Mouse (Mus musculus) retina, postnatal 1 day (tissue): ENCODE results near the gene Szt2.

Experiments used
- DNase-seq: peaks from one replicate; pipeline ENCODE4 v3.0.0-alpha.2; 2012

The Szt2 gene

GRCm38 (mm10) chr4:118410871-118411270 lies 1.8 kb upstream of the Szt2 start:
- DNase-seq: no peak

GRCm38 (mm10) chr4:118402701-118403100 lies 6.4 kb downstream of the Szt2 start:
- no peak for DNase-seq

GRCm38 (mm10) chr4:118401918-118402317 lies 7.2 kb downstream of the Szt2 start:
- DNase-seq: no peak

DNA sequence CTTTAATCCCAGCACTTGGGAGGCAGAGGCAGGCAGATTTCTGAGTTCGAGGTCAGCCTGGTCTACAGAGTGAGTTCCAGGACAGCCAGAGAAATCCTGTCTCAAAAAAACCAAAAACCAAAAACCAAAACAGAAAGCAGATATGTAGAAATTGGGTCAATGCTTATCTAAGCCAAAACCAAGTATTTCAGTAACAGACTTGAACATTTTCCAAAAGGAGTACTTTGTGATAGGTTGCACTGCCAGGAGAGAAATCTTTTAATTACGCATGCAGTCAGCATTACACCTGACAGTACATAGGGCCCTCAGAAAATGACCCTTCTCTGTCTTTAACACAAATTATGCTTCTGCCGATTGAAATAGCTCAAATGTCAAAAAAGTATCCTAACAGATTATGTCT lies 7.7 kb downstream of the Szt2 start:
- no peak for DNase-seq

DNA sequence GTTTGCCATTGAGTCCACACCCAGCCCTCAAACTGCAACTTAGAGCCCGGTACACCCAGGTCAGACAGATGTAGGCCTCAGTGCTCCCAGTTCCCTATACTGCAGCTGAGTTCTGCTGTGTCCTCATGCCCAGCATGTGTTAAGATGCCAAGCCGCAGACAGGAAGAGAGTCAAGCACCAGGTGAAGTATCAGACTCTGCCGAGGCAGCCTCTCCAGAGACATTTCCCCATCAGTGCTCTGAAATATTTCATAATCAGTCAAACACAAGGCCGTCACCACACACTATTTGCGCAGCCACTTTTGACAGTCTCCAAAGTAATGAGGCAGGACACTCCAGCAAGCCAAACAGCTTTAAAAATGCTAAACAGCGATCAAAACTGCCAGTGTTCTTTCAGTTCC lies 10.7 kb downstream of the Szt2 start:
- DNase-seq: no peak

DNA sequence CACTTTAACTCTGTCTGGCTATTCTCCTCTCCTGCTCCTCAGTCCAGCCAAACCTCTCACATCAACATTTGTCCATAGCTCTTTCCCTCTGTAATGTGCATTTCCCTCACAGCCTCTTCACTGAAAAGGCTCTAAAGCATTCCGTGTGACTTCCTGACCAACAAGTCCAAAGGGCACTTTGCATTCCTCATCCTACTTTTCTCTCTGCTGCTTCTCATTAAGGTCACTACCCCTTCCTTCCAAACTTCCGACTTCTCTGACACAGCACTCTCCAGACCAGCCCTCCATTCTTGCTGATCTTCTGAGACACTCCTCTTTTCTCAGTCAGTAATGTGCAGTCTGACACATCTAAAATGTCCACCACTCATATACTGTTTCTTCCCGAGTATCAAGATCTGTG lies 12.6 kb downstream of the Szt2 start:
- no peak for DNase-seq

GRCm38 (mm10) chr4:118395289-118395688 lies 13.8 kb downstream of the Szt2 start:
- DNase-seq: no peak

DNA sequence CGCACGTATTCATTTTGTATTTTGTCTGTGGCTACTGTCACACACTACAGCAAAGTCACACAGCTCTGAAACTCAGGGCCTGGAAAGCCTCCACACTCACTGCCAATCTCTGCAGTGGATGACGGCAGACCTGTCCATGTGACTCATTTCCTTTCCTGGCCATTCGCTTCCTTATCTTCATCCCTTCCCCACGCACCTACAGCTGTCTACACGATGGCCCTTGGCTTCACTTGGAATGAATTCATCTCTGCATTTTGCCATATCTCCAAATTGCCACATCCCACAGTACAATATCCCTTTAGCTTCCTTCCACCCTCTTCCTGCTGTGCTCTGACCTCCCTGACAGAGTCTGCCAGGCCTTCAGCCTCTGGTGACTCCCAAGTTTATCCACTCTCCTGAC lies 14.6 kb downstream of the Szt2 start:
- no peak for DNase-seq

GRCm38 (mm10) chr4:118390146-118390545 lies 18.9 kb downstream of the Szt2 start:
- DNase-seq: no peak

GRCm38 (mm10) chr4:118387316-118387715 lies 21.8 kb downstream of the Szt2 start:
- DNase-seq: no peak

- no peak for DNase-seq
These were observed 25.8 kb downstream of the Szt2 start for GRCm38 (mm10) chr4:118383271-118383670.

- no peak for DNase-seq
These were observed 33.1 kb downstream of the Szt2 start for GRCm38 (mm10) chr4:118375999-118376398.

DNA sequence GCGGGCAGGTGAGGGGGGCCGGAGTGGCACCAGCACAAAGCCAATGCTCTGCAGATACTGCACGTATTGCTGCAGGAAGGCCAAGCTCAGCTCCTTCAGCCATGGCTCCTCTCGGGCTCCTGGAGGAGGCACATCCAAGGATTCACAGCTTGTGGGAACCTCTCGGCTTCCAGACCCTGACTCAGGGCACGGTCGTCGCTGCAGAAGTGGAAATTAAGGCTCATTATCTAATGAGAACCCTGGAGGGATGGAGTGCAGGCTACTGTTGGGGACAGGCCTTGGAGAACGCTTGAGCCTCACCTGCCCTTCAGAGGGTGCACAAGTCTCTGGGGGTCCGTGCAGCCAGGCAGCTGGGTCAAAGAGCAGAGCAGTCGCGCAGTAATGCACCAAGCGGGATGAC lies 37.3 kb downstream of the Szt2 start:
- no peak for DNase-seq

DNA sequence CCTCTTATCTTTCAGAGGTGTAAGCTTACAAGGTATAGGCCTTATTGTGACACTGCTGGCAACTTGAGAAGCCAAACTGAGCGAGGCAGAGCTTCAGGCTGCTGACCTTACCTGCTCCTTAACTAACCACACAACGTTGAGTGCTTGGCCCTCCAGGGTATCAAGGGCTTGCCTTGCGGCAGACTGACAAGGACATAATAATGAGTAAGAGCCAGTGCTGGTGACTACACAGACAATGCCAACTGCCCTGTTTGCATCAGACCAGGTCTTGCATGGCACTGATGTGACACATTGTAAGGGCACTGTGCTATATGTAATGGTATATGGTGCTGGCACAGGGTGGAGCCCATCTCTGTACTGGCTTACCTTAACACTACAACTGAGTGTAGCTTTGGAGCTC lies 40.5 kb downstream of the Szt2 start:
- DNase-seq: no peak

GRCm38 (mm10) chr4:118367551-118367950 lies 41.5 kb downstream of the Szt2 start:
- no peak for DNase-seq

DNA sequence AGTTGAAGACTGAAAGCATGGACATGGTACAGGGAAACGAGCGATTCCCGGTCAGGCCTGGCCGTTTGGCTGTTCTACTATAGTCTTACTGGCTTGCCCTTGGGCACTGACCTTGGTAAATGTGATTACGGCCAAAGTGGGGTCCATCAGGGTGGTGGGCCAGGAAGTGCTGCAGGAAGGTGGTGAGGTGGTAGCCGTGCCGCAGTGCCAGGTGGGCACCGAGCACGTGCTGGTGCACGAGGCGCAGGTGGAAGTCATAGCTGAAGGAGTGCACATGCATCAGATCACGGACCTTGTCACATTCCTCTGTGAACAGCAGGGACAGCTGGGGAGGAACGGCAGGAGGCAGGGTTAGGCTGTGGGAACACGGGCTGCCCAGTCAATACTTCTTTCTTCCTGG lies 43.1 kb downstream of the Szt2 start:
- DNase-seq: no peak

- DNase-seq: no peak
These were observed 44.4 kb downstream of the Szt2 start for GRCm38 (mm10) chr4:118364641-118365040.

GRCm38 (mm10) chr4:118363985-118364384 lies 45.1 kb downstream of the Szt2 start:
- DNase-seq: no peak

DNA sequence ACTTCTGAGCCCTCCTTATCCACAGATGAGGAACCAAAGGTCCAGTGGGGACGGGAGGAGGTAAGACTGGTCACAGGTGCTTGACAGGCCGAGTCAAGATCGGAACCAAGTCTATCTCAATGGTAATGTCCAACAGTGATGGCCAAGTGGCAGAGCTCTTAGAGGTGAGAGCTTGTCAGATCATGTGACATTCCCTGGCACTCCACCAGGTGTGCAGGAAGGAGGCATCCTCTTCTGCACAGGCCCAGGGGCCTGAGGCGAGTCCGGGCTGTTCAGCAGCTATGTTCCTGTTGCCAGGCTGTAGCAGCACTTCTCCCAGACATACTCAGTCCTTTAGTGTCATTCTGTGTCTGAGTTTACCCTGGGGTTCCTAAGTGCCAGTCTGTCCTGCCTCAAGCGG lies 46.2 kb downstream of the Szt2 start:
- DNase-seq: no peak

DNA sequence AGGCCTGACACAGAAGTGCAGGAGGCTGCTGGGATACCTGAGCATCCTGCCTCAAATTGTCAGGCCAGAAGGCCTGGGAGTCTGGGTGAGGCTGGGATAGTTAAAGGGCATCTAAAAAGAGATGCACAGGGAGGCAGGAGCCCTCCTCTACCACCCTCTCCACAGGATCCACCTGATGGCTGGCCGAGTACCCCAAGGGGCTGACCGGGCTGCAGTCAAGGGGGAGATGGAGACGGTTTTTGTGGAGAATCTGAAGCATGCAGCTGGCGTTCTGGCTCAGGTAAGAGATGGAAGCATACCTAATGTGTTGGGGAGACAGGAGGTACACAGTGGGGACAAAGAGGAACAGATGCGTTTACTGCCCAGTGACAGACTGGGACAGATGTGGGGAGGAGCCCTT lies 47.6 kb downstream of the Szt2 start:
- DNase-seq: no peak

- peak; percentile 79 for DNase-seq
These were observed 49.0 kb downstream of the Szt2 start for GRCm38 (mm10) chr4:118359896-118360720.

GRCm38 (mm10) chr4:118359211-118359895 lies 49.7 kb downstream of the Szt2 start:
- DNase-seq: no peak

DNA sequence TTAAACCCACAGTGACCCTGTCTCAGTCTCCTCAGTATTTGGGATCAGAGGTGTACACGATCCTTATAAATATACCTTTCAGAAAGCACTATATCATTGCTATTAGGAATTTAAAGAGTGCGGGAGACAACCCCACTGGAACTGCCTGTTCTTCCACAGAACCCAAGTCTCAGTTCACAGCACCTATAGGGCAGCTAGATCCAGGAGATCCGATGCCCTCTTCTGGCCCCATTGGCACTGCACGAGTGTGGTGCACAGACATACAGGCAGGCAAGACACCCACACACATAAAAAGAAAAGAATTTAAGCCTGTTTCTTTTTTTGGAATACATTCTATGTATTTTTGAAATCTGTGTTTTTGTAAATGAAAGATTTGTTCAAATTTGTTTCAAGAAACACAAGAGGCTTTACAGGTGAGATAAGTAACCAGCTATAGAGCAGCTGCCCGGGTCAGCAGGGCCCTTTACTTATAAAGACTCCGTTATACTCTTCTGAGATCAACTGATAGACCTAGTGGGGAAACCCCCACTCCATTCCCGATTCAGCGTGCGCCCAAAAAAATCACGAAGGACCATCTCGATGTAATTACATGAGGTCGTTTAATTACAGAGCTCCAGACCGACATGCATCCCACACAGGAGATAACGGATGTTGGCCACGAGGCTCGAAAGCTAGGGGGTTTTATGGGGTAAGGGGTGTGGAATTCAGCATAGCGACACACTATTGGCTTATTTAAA lies 50.7 kb downstream of the Szt2 start:
- DNase-seq: no peak

GRCm38 (mm10) chr4:118357504-118357903 lies 51.6 kb downstream of the Szt2 start:
- DNase-seq: no peak
